8 mouse cellular contexts compared by ENCODE assay signal in the genomic region with DNA sequence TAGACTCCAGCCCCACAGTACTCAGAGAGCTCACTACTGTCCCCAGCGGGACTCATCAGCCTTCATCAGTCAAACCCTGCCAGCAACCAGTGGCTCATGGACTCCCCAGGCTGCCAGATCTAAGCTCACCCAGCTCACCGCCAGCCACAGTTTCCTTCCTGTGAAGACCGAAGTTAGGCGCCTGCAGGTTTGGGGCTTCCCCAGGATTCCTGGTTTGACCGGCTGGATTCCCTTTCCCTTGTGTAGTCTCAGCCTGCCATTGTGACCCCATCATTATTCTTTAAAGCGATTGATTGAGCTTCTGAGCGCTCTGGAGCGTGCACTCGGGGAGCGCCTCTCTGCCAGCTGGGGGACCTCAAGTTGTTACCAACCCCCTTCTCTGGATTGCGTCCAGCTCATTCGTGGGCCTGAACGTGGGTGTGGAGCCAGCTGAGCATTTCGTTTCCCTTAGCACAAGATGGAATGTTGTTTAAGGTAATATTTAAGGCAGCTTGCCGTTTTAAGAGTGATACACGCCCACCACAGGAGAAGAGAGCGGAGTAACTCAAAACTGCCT.
A peak's percentile ranks its signal among the peaks of the same experiment; 100 is the strongest.
DNase-seq lines count a peak whose midpoint lies in the region; ATAC-seq lines count a peak whose summit lies in the region.

No protein-coding gene starts in this region.

- DNase-seq in forebrain, embryonic 14.5 days (ENCODE audit: low spot score): peak; percentile 54
- DNase-seq in 3T3-L1 (ENCODE audit: low read depth, low spot score) (peak; percentile 27), adipocyte (ENCODE audit: low spot score) (no peak)
- DNase-seq in layer of hippocampus, postnatal 36 days: peak; percentile 21 to 35
- peak; percentile 25 for DNase-seq in retina, embryonic 14.5 days (ENCODE audit: low spot score)
- DNase-seq in cerebellum, adult 11 months: no peak

- H3K27ac ChIP-seq in forebrain, embryonic 14.5 days (ENCODE audit: low read depth, low read length): no peak overlapping the region
- no peak overlapping the region for H3K27ac ChIP-seq in forebrain, embryonic 12.5 days
- H3K27ac ChIP-seq in embryonic facial prominence, embryonic 13.5 days: peak overlapping the region; percentile 84

- no peak overlapping the region for H3K9ac ChIP-seq in forebrain, embryonic 14.5 days (ENCODE audit: low read length)
- H3K9ac ChIP-seq in forebrain, embryonic 12.5 days: no peak overlapping the region
- H3K9ac ChIP-seq in embryonic facial prominence, embryonic 13.5 days: peak overlapping the region; percentile 27; the same call in 1 of the 2 replicates

- WGBS in forebrain, embryonic 14.5 days: 39% methylated on average over 17 of the region's 17 CpGs
- 42% methylated on average over 17 of the region's 17 CpGs for WGBS in forebrain, embryonic 12.5 days
- 15% methylated on average over 17 of the region's 17 CpGs for WGBS in embryonic facial prominence, embryonic 13.5 days

- H3K27me3 ChIP-seq in forebrain, embryonic 14.5 days (replicated peaks; ENCODE audit: control insufficient read depth, insufficient read depth, low read length): no peaks in the 10 kb centered on the region
- no peaks in the 10 kb centered on the region for H3K27me3 ChIP-seq in forebrain, embryonic 12.5 days
- H3K27me3 ChIP-seq in embryonic facial prominence, embryonic 13.5 days: no peaks in the 10 kb centered on the region

- no peak overlapping the region for H3K4me2 ChIP-seq in forebrain, embryonic 14.5 days (ENCODE audit: low read length)
- H3K4me2 ChIP-seq in forebrain, embryonic 12.5 days: no peak overlapping the region
- peak overlapping the region; percentile 46 for H3K4me2 ChIP-seq in embryonic facial prominence, embryonic 13.5 days

- ATAC-seq in forebrain, embryonic 14.5 days: no peak
- no peak for ATAC-seq in forebrain, embryonic 12.5 days (ENCODE audit: low FRiP score)
- ATAC-seq in embryonic facial prominence, embryonic 13.5 days (ENCODE audit: insufficient number of reproducible peaks, insufficient read depth, low FRiP score, low TSS enrichment, low read depth): no peak

- H3K9me3 ChIP-seq in forebrain, embryonic 14.5 days (replicated peaks; ENCODE audit: control insufficient read depth, low read length): no peaks in the 10 kb centered on the region
- no peaks in the 10 kb centered on the region for H3K9me3 ChIP-seq in forebrain, embryonic 12.5 days
- no peaks in the 10 kb centered on the region for H3K9me3 ChIP-seq in embryonic facial prominence, embryonic 13.5 days

- H3K36me3 ChIP-seq in forebrain, embryonic 14.5 days (ENCODE audit: control insufficient read depth, insufficient read depth, low read length): no peaks in the 10 kb centered on the region
- no peaks in the 10 kb centered on the region for H3K36me3 ChIP-seq in forebrain, embryonic 12.5 days (replicated peaks)
- H3K36me3 ChIP-seq in embryonic facial prominence, embryonic 13.5 days: no peaks in the 10 kb centered on the region

- no peak overlapping the region for H3K4me3 ChIP-seq in forebrain, embryonic 14.5 days (ENCODE audit: low read depth, low read length)
- H3K4me3 ChIP-seq in forebrain, embryonic 12.5 days (replicated peaks): no peak overlapping the region
- H3K4me3 ChIP-seq in embryonic facial prominence, embryonic 13.5 days: peak overlapping the region; percentile 2; the same call in 1 of the 2 replicates

- H3K4me1 ChIP-seq in forebrain, embryonic 14.5 days (ENCODE audit: control insufficient read depth, insufficient read depth, low read length): peaks cover 5% of the 10 kb centered on the region; the same call in 1 of the 2 replicates
- peaks cover 11% of the 10 kb centered on the region for H3K4me1 ChIP-seq in forebrain, embryonic 12.5 days
- peaks cover 60% of the 10 kb centered on the region for H3K4me1 ChIP-seq in embryonic facial prominence, embryonic 13.5 days

Comparison
In these comparisons a context has a peak if more than half of its experiments do, and no peak if none do; other contexts are left out.
1. DNase-seq: peak in forebrain, embryonic 14.5 days (single experiment), 3T3-L1 (single experiment), layer of hippocampus, postnatal 36 days (2 of 2) and retina, embryonic 14.5 days (single experiment); none in adipocyte (single experiment) and cerebellum, adult 11 months (single experiment).